Mouse (Mus musculus) megakaryocyte, embryonic 14.5 days (primary cell): ENCODE measurements at regions not wholly inside any gene's neighbourhood (a gene's known extent, or its start where the extent isn't known, plus 50 kb on each side); places are given as distances from the start of the nearest gene placed in this dataset.

Source experiments
- FLI1 ChIP-seq: IDR thresholded peaks from 2 replicates; pipeline ENCODE4 v1.6.1; 2012; ENCODE audit warnings: low read length, inconsistent platforms, mixed read lengths
- GATA1 ChIP-seq: IDR thresholded peaks from 3 replicates; pipeline ENCODE4 v1.6.1; 2012; ENCODE audit warnings: mixed read lengths, low read length, inconsistent platforms, borderline replicate concordance

- TF ChIP-seq GATA1 (no peak), FLI1 (no peak)
Observed at GRCm38 (mm10) chr11:93672025-93672424, 213.5 kb downstream of the Utp18 start.
